Mouse (Mus musculus) C3H10T1/2 (cell line): Measurements from ENCODE around the gene Reg3a. TPM values are rescaled to one million over a fixed set of nuclear protein-coding genes. Genes with fewer than 3 reads are reported as not detected.

Experiments
- polyA plus RNA-seq, 2 experiments: library from polyadenylated mRNA; unstranded; fragments of >200 nt; fragmentation: generic; extraction: Trizol; gene quantifications; one replicate each; pipeline ENCODE4 v1.2.1; 2012; ENCODE audit warnings: missing spikeins in 2 of 2

Reg3a gene
- not detected for polyA plus RNA-seq

DNA sequence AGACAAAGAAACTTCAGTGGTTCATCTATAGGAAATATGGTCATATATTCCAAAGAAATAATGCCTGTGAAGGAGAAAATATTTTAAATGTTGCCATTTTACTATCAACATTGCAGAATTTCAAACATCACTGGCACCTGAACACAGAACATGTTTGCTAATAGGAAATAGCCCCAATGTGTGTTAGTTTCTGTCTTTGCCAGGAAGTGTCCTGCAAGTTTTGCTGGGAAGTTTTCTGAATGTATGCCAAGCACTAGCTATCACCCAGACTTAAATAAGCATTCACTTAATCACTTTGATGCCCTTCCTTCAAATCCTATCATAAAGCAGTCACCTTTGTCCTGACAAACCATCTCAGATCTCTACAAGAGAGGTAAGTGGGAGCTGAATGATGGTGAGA lies at the start of gene Reg3a:
Gene Reg3a (plus strand): TSS at position 301 of the 400 bp plus-strand sequence.

DNA sequence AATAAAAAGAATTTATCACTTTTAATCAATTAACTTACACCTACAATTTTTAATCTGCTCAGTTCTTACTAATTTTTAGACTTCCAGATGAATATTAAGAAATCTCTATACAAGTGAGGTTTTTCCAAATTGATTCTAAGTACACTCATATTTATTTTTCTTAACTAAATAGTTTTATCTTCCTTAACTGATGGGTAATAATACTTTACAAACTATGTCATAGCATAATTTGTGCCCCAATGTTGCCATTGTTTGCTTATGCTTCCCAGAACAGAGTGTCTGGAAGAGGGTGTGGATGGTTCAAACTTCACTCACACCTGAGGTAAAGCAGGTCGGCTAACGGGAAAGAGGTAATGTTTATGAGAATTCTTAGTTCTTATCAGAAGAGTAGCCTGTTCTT lies 10.2 kb upstream of the Reg3a start, which contains the start of gene Reg3b:
Gene Reg3b (plus strand): TSS at position 301 of the 400 bp plus-strand sequence.

DNA sequence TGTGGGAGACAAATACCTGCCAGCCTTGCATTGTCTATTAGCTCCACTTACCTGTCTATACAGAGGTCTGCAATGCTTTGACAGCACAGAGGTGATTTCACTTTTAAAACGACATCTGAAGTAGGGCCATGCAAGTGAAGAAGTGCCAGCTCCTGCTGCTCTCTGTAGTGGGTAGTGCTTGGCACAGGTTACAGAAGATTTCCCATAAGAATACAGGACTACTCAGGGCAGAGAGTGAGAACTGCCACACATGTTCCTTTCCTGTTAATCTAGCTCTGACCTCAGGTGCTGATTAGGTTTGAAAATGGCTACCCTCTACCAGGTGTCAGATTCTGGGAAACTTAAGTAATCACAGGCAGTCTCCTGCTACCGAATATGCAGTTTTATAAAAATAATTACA lies 1.7 kb upstream of the Reg3a start, which contains the start of gene Reg3d:
Gene Reg3d (minus strand): TSS at position 101 of the 400 bp plus-strand sequence.

DNA sequence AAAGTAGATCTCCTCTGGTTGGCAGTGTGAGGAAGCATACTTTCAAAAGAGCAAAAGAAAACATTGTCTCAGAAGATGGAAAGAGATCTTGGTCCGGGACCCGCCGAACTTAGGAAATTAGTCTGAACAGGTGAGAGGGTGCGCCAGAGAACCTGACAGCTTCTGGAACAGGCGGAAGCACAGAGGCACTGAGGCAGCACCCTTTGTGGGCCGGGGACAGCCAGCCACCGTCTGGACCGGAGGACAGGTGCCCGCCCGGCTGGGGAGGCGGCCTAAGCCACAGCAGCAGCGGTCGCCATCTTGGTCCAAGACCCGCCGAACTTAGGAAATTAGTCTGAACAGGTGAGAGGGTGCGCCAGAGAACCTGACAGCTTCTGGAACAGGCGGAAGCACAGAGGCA lies 14.8 kb downstream of the Reg3a start, which contains the start of gene Reg2:
Gene Reg2 (plus strand): TSS at position 301 of the 400 bp plus-strand sequence.

DNA sequence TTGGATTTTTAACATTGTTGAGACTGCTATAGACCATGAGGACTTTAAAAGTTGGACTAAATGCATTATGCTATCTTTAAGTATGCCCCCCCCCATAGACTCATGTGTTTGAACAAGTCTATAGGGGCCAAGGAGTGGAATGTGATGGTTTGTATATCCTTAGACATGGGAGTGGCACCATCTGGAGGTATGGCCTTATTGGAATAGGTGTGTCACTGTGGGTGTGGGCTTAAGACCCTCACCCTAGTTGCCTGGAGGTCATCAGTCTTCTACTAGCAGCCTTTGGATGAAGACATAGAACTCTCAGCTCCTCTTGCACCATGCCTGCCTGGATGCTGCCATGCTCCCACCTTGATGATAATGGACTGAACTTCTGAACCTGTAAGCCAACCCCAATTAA lies 41.9 kb downstream of the Reg3a start, which contains the start of gene Reg1:
Gene Reg1 (plus strand): TSS at position 301 of the 400 bp plus-strand sequence.

Other genes starting within 250 kb of the Reg3a start
- not detected for gene Reg3b, start 10.1 kb upstream of the Reg3a start, polyA plus RNA-seq
- not detected for gene Reg3d, start 1.8 kb upstream of the Reg3a start, polyA plus RNA-seq
- gene Reg2, start 14.9 kb downstream of the Reg3a start, polyA plus RNA-seq, result not detected
- not detected for gene Reg1, start 42.0 kb downstream of the Reg3a start, polyA plus RNA-seq
- gene Reg3g, start 88.2 kb downstream of the Reg3a start, polyA plus RNA-seq, result not detected